Mouse (Mus musculus) heart, embryonic 12.5 days (tissue): ENCODE data around the gene Fcer1g. TPM values are rescaled to one million over a fixed set of nuclear protein-coding genes. Genes with fewer than 3 reads are reported as not detected.

ENCODE experiments used
- ATAC-seq: fragments of 200-750 bp; cut with Nextera tagmentation; 2 replicates; pipeline ENCODE4 v1.8.0; 2017; ENCODE audit warnings: moderate TSS enrichment, moderate library complexity; ENCODE audit not compliant: insufficient number of reproducible peaks, low FRiP score
- H3K27ac ChIP-seq: fragments of 300-500 bp; sonication (generic); 2 replicates; pipeline ENCODE4 v1.5.1; 2016; ENCODE audit warnings: mild to moderate bottlenecking, moderate library complexity; ENCODE audit not compliant: poor library complexity, severe bottlenecking
- H3K27me3 ChIP-seq: fragments of 300-500 bp; sonication (generic); replicated peaks from 2 replicates; pipeline ENCODE4 v1.6.1; 2016; ENCODE audit warnings: mild to moderate bottlenecking, moderate library complexity
- H3K36me3 ChIP-seq: fragments of 300-500 bp; sonication (generic); 2 replicates; pipeline ENCODE4 v1.6.1; 2016; ENCODE audit warnings: mild to moderate bottlenecking, moderate library complexity
- H3K4me1 ChIP-seq: fragments of 300-500 bp; sonication (generic); replicated peaks from 2 replicates; pipeline ENCODE4 v1.6.1; 2016; ENCODE audit warnings: mild to moderate bottlenecking
- H3K4me2 ChIP-seq: fragments of 300-500 bp; sonication (generic); 2 replicates; pipeline ENCODE4 v1.6.1; 2016; ENCODE audit warnings: mild to moderate bottlenecking, moderate library complexity
- H3K4me3 ChIP-seq: fragments of 300-500 bp; sonication (generic); 2 replicates; pipeline ENCODE4 v1.5.1; 2016; ENCODE audit warnings: mild to moderate bottlenecking
- H3K9ac ChIP-seq: fragments of 300-500 bp; sonication (generic); 2 replicates; pipeline ENCODE4 v1.6.1; 2016; ENCODE audit warnings: mild to moderate bottlenecking, moderate library complexity
- H3K9me3 ChIP-seq: fragments of 300-500 bp; sonication (generic); replicated peaks from 2 replicates; pipeline ENCODE4 v1.6.1; 2016; ENCODE audit warnings: mild to moderate bottlenecking, moderate library complexity
- WGBS: fragments of 180-500 bp; shearing (Covaris S2); methylation state at CpG from one replicate; pipeline ENCODE4 v1.1.7; 2016; 5-methylcytosine and 5-hydroxymethylcytosine counted together
- polyA plus RNA-seq: library from polyadenylated mRNA; unstranded; fragments of >200 nt; fragmentation: Nextera tagmentation; extraction: Ambion mirVana; gene quantifications from 2 replicates; pipeline ENCODE4 v1.2.1, GENCODE M21; 2016

Gene Fcer1g
- polyA plus RNA-seq, 1 experiment from 2014 or later, result 15.3 TPM

GRCm38 (mm10) chr1:171263666-171264461 lies 29.7 kb upstream of the Fcer1g start:
- Histone ChIP-seq H3K27me3 (no peaks in the 10 kb centered on the region), H3K27ac (peak overlapping the region; percentile 87), H3K4me2 (no peak overlapping the region), H3K9ac (no peak overlapping the region), H3K9me3 (no peaks in the 10 kb centered on the region), H3K4me1 (peaks cover 19% of the 10 kb centered on the region), H3K36me3 (no peaks in the 10 kb centered on the region), H3K4me3 (no peak overlapping the region)
- ATAC-seq, result no peak
- 74% methylated on average over 3 of the region's 3 CpGs for WGBS

- 0% methylated on average over 2 of the region's 2 CpGs for WGBS
- peak; percentile 74 for ATAC-seq
- H3K9me3 ChIP-seq, result no peaks in the 10 kb centered on the region
- peak overlapping the region; percentile 66 for H3K4me2 ChIP-seq
- H3K36me3 ChIP-seq, result peaks cover 3% of the 10 kb centered on the region; the same call in 1 of the 2 replicates
- peak overlapping the region; percentile 87 for H3K27ac ChIP-seq
- H3K4me3 ChIP-seq, result peak overlapping the region; percentile 30
- H3K27me3 ChIP-seq, result 0 out of 2 replicates have a peak, but pooled peaks cover 3% of the 10 kb centered on the region
- peaks cover 19% of the 10 kb centered on the region for H3K4me1 ChIP-seq
- 0 out of 2 replicates have a peak overlapping the region, but pooled peaks have one; percentile 36 for H3K9ac ChIP-seq
Observed at GRCm38 (mm10) chr1:171263185-171263611, 29.0 kb upstream of the Fcer1g start.

GRCm38 (mm10) chr1:171262594-171263130 lies 28.5 kb upstream of the Fcer1g start:
- H3K9ac ChIP-seq, result 0 out of 2 replicates have a peak overlapping the region, but pooled peaks have one; percentile 29
- H3K27ac ChIP-seq, result peak overlapping the region; percentile 87
- WGBS, result 2% methylated on average over 8 of the region's 8 CpGs
- H3K4me3 ChIP-seq, result peak overlapping the region; percentile 30
- H3K9me3 ChIP-seq, result no peaks in the 10 kb centered on the region
- 0 out of 2 replicates have a peak, but pooled peaks cover 3% of the 10 kb centered on the region for H3K27me3 ChIP-seq
- peaks cover 19% of the 10 kb centered on the region for H3K4me1 ChIP-seq
- peaks cover 3% of the 10 kb centered on the region; the same call in 1 of the 2 replicates for H3K36me3 ChIP-seq
- peak overlapping the region; percentile 66 for H3K4me2 ChIP-seq
- ATAC-seq, result peak; percentile 72

- no peak overlapping the region for H3K4me3 ChIP-seq
- no peak for ATAC-seq
- 63% methylated on average over 3 of the region's 3 CpGs for WGBS
- H3K9ac ChIP-seq, result no peak overlapping the region
- H3K4me2 ChIP-seq, result no peak overlapping the region
- no peak overlapping the region for H3K27ac ChIP-seq
- H3K27me3 ChIP-seq, result 0 out of 2 replicates have a peak, but pooled peaks cover 6% of the 10 kb centered on the region
- H3K4me1 ChIP-seq, result peaks cover 19% of the 10 kb centered on the region
- no peaks in the 10 kb centered on the region for H3K9me3 ChIP-seq
- H3K36me3 ChIP-seq, result peaks cover 3% of the 10 kb centered on the region; the same call in 1 of the 2 replicates
Observed at GRCm38 (mm10) chr1:171260316-171260715, 26.2 kb upstream of the Fcer1g start.

GRCm38 (mm10) chr1:171258921-171259320 lies 24.8 kb upstream of the Fcer1g start:
- Histone ChIP-seq H3K9ac (0 out of 2 replicates have a peak overlapping the region, but pooled peaks have one; percentile 1), H3K4me2 (peak overlapping the region; percentile 11; the same call in 1 of the 2 replicates), H3K4me1 (peaks cover 19% of the 10 kb centered on the region), H3K4me3 (no peak overlapping the region), H3K9me3 (no peaks in the 10 kb centered on the region), H3K27ac (no peak overlapping the region), H3K27me3 (0 out of 2 replicates have a peak, but pooled peaks cover 6% of the 10 kb centered on the region), H3K36me3 (peaks cover 3% of the 10 kb centered on the region; the same call in 1 of the 2 replicates)
- no peak for ATAC-seq
- WGBS, result 59% methylated on average over 17 of the region's 17 CpGs

GRCm38 (mm10) chr1:171257781-171258180 lies 23.6 kb upstream of the Fcer1g start:
- peaks cover 11% of the 10 kb centered on the region for H3K4me1 ChIP-seq
- H3K9ac ChIP-seq, result no peak overlapping the region
- peaks cover 3% of the 10 kb centered on the region; the same call in 1 of the 2 replicates for H3K36me3 ChIP-seq
- WGBS, result 76% methylated on average over 9 of the region's 9 CpGs
- ATAC-seq, result no peak
- H3K27me3 ChIP-seq, result 0 out of 2 replicates have a peak, but pooled peaks cover 8% of the 10 kb centered on the region
- H3K4me2 ChIP-seq, result no peak overlapping the region
- H3K9me3 ChIP-seq, result no peaks in the 10 kb centered on the region
- no peak overlapping the region for H3K27ac ChIP-seq
- no peak overlapping the region for H3K4me3 ChIP-seq

GRCm38 (mm10) chr1:171256937-171257548 lies 22.9 kb upstream of the Fcer1g start:
- Histone ChIP-seq H3K27me3 (0 out of 2 replicates have a peak, but pooled peaks cover 8% of the 10 kb centered on the region), H3K27ac (no peak overlapping the region), H3K36me3 (peaks cover 3% of the 10 kb centered on the region; the same call in 1 of the 2 replicates), H3K4me1 (peaks cover 13% of the 10 kb centered on the region), H3K4me3 (no peak overlapping the region), H3K4me2 (no peak overlapping the region), H3K9ac (no peak overlapping the region), H3K9me3 (no peaks in the 10 kb centered on the region)
- 62% methylated on average over 15 of the region's 15 CpGs for WGBS
- ATAC-seq, result no peak

GRCm38 (mm10) chr1:171256095-171256818 lies 22.1 kb upstream of the Fcer1g start:
- WGBS, result 80% methylated on average over 24 of the region's 24 CpGs
- no peak overlapping the region for H3K9ac ChIP-seq
- H3K4me3 ChIP-seq, result no peak overlapping the region
- no peak overlapping the region for H3K4me2 ChIP-seq
- H3K27ac ChIP-seq, result no peak overlapping the region
- 0 out of 2 replicates have a peak, but pooled peaks cover 8% of the 10 kb centered on the region for H3K27me3 ChIP-seq
- peaks cover 3% of the 10 kb centered on the region; the same call in 1 of the 2 replicates for H3K36me3 ChIP-seq
- H3K9me3 ChIP-seq, result no peaks in the 10 kb centered on the region
- peaks cover 19% of the 10 kb centered on the region for H3K4me1 ChIP-seq
- no peak for ATAC-seq

GRCm38 (mm10) chr1:171252415-171252814 lies 18.2 kb upstream of the Fcer1g start:
- Histone ChIP-seq H3K4me1 (peaks cover 47% of the 10 kb centered on the region), H3K4me3 (no peak overlapping the region), H3K4me2 (peak overlapping the region; percentile 57), H3K27me3 (0 out of 2 replicates have a peak, but pooled peaks cover 10% of the 10 kb centered on the region), H3K36me3 (no peaks in the 10 kb centered on the region), H3K27ac (peak overlapping the region; percentile 28), H3K9ac (no peak overlapping the region), H3K9me3 (no peaks in the 10 kb centered on the region)
- WGBS, result 47% methylated on average over 17 of the region's 17 CpGs
- no peak for ATAC-seq

GRCm38 (mm10) chr1:171251594-171252324 lies 17.6 kb upstream of the Fcer1g start:
- H3K9me3 ChIP-seq, result no peaks in the 10 kb centered on the region
- no peaks in the 10 kb centered on the region for H3K36me3 ChIP-seq
- ATAC-seq, result no peak
- H3K4me2 ChIP-seq, result peak overlapping the region; percentile 57
- H3K27me3 ChIP-seq, result 0 out of 2 replicates have a peak, but pooled peaks cover 10% of the 10 kb centered on the region
- H3K4me1 ChIP-seq, result peaks cover 47% of the 10 kb centered on the region
- WGBS, result 13% methylated on average over 13 of the region's 13 CpGs
- peak overlapping the region; percentile 16 for H3K4me3 ChIP-seq
- peak overlapping the region; percentile 45; the same call in 1 of the 2 replicates for H3K9ac ChIP-seq
- peak overlapping the region; percentile 28 for H3K27ac ChIP-seq
